Mouse (Mus musculus): ENCODE measurements around the gene Snx33.
"Not testable (repeated sequence)": the region's sequence is repeated elsewhere in the genome, so short reads cannot be mapped to it uniquely, and the experiment has no call there.

Snx33 gene

GRCm38 (mm10) chr9:56928041-56928811 lies at the start of gene Snx33:
Gene Snx33, minus strand, starts transcription at chr9:56928371.
- DNase-seq, result peak; percentile 100

- peak; percentile 34 for DNase-seq
These were observed 47.0 kb upstream of the Snx33 start for GRCm38 (mm10) chr9:56975199-56975598.

GRCm38 (mm10) chr9:56973960-56974524 lies 45.9 kb upstream of the Snx33 start:
- peak; percentile 77 for DNase-seq

GRCm38 (mm10) chr9:56970158-56970557 lies 42.0 kb upstream of the Snx33 start:
- DNase-seq, result peak; percentile 15

GRCm38 (mm10) chr9:56961591-56961990 lies 33.4 kb upstream of the Snx33 start:
- peak; percentile 61 for DNase-seq

- DNase-seq, result no peak
These were observed 30.5 kb upstream of the Snx33 start for GRCm38 (mm10) chr9:56958689-56959088.

GRCm38 (mm10) chr9:56956966-56957675 lies 28.9 kb upstream of the Snx33 start:
- DNase-seq, result peak; percentile 67

GRCm38 (mm10) chr9:56953562-56953961 lies 25.4 kb upstream of the Snx33 start:
- DNase-seq, result no peak

GRCm38 (mm10) chr9:56950414-56951400 lies 22.5 kb upstream of the Snx33 start, which contains the start of gene Snupn:
Gene Snupn, plus strand, starts transcription at chr9:56950878.
- DNase-seq, result peak; percentile 100

- DNase-seq, result no peak
These were observed 21.6 kb upstream of the Snx33 start for GRCm38 (mm10) chr9:56949767-56950166.

- not testable (repeated sequence) for DNase-seq
These were observed 20.5 kb upstream of the Snx33 start for GRCm38 (mm10) chr9:56948699-56949098.

GRCm38 (mm10) chr9:56947481-56947880 lies 19.3 kb upstream of the Snx33 start:
- not testable (repeated sequence) for DNase-seq

GRCm38 (mm10) chr9:56938374-56938773 lies 10.2 kb upstream of the Snx33 start:
- DNase-seq, result peak; percentile 98

GRCm38 (mm10) chr9:56937223-56938160 lies 9.3 kb upstream of the Snx33 start, which contains the start of gene Imp3:
Gene Imp3, plus strand, starts transcription at chr9:56937475.
- peak; percentile 99 for DNase-seq

- DNase-seq, result no peak
These were observed 8.7 kb upstream of the Snx33 start for GRCm38 (mm10) chr9:56936861-56937222.

GRCm38 (mm10) chr9:56930556-56930955 lies 2.4 kb upstream of the Snx33 start:
- DNase-seq, result no peak

GRCm38 (mm10) chr9:56929496-56929895 lies 1.3 kb upstream of the Snx33 start:
- peak; percentile 92 for DNase-seq

GRCm38 (mm10) chr9:56927191-56928012 lies 769 bp downstream of the Snx33 start:
- peak; percentile 99 for DNase-seq

GRCm38 (mm10) chr9:56926387-56926786 lies 1.8 kb downstream of the Snx33 start:
- peak; percentile 93 for DNase-seq

GRCm38 (mm10) chr9:56926025-56926360 lies 2.2 kb downstream of the Snx33 start:
- DNase-seq, result peak; percentile 94
